Mouse (Mus musculus) urinary bladder, postnatal 0 days (tissue): ENCODE data around the gene Lrrc45. TPM values are rescaled to one million over a fixed set of nuclear protein-coding genes. Genes with fewer than 3 reads are reported as not detected.

Source experiments
- polyA plus RNA-seq: library from polyadenylated mRNA; unstranded; fragments of >200 nt; fragmentation: Nextera tagmentation; extraction: Ambion mirVana; gene quantifications from 2 replicates; pipeline ENCODE4 v1.2.1, GENCODE M21; 2015

Lrrc45 gene
- 21.2 and 22.0 TPM in 2 replicates for polyA plus RNA-seq

GRCm38 (mm10) chr11:120713580-120714518 lies at the start of gene Lrrc45, which contains the start of gene Cenpx:
TSS of gene Lrrc45 (plus strand) at chr11:120713925.
TSS of gene Cenpx (minus strand) at chr11:120713738.

DNA sequence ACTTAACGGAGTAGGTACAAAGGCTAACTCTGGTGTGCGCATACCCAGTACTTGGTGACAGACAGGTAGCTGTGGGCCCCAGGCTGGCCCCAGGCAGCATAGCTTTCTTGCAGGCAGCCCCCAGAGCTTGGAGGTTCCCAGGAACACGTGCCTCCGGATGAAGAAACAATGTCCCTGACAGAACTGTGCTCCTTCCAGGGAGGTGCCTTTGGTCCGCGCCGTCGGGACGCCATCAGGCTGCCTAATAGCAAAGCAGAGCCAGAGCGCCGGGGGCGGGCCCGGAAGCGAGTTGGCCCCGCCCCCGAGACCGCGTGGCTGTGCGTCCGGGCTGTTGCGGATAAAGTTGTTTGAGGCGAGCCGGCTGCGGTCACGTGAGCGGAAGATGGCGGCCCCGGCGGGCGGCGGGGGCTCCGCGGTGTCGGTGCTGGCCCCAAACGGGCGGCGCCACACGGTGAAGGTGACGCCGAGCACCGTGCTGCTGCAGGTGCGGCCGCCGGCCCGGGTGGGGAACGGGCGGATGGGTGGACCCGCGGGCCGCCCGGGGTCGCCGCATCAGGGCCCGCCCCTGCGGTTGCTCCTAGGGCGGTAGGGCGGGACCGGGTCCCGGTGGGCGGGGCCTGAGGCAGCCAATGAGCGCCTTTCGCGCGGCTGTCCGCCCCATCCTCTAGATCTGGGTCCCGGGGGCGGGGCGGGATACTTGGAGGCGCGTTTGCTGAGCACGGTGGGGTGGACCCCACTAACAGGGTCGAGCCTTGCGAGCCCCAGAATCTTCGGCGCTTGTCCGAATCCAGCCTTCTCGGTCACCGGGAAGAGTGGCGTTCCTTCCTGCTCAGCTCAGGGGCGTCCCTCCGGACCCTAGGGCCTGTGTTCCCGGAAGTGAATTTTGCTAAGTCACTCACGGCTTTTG lies 40.8 kb upstream of the Lrrc45 start, which contains the start of gene Aspscr1:
TSS of gene Aspscr1 (plus strand) at position 287 of the 907 bp plus-strand sequence.

GRCm38 (mm10) chr11:120721124-120722066 lies 7.7 kb downstream of the Lrrc45 start, which contains the start of gene Rac3:
TSS of gene Rac3 (plus strand) at chr11:120721470.

DNA sequence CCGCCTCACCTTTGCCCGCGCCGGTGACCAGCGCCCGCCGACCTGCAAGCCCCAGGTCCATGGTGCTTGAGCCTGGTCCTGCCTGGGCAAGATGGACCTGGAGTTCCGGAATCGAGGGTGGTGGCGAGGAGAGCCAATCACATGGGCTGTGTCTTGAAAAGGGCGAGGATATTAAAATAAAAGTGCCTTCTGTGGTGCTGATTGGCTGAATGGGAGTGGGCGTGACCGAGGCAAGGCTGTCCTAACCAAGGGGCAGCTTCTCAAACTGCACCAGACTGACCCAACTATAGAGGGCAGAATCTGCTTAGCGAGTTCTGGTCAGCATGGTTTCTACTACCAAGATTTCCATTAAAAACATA lies 13.4 kb downstream of the Lrrc45 start, which contains the start of gene Dcxr:
TSS of gene Dcxr (minus strand) at position 113 of the 359 bp plus-strand sequence.

GRCm38 (mm10) chr11:120731858-120732680 lies 18.3 kb downstream of the Lrrc45 start, which contains the start of gene Cbr2:
TSS of gene Cbr2 (minus strand) at chr11:120732114.

GRCm38 (mm10) chr11:120762672-120763041 lies 48.9 kb downstream of the Lrrc45 start, which contains the start of gene Hmga1b:
TSS of gene Hmga1b (plus strand) at chr11:120762794.

Other genes with a start within 250 kb of the Lrrc45 start
- gene Arl16, start 246.3 kb upstream of the Lrrc45 start, polyA plus RNA-seq, result 29.6 and 31.2 TPM in 2 replicates
- 91.2 and 100 TPM in 2 replicates for gene Mrpl12, start 229.3 kb upstream of the Lrrc45 start, polyA plus RNA-seq
- 34.6 and 38.5 TPM in 2 replicates for gene Slc25a10, start 222.1 kb upstream of the Lrrc45 start, polyA plus RNA-seq
- 0.93 and 0.97 TPM in 2 replicates for gene Gcgr, start 183.2 kb upstream of the Lrrc45 start, polyA plus RNA-seq
- 157 and 172 TPM in 2 replicates for gene Mcrip1, start 164.2 kb upstream of the Lrrc45 start, polyA plus RNA-seq
- not detected in 2 replicates for gene Ppp1r27, start 162.8 kb upstream of the Lrrc45 start, polyA plus RNA-seq
- gene P4hb, start 140.7 kb upstream of the Lrrc45 start, polyA plus RNA-seq, result 515 and 546 TPM in 2 replicates
- 458 and 475 TPM in 2 replicates for gene Arhgdia, start 132.3 kb upstream of the Lrrc45 start, polyA plus RNA-seq
- 162 and 194 TPM in 2 replicates for gene Alyref, start 115.6 kb upstream of the Lrrc45 start, polyA plus RNA-seq
- 165 and 166 TPM in 2 replicates for gene Anapc11, start 115.5 kb upstream of the Lrrc45 start, polyA plus RNA-seq
- 0.43 and 1.1 TPM in 2 replicates for gene Npb, start 105.4 kb upstream of the Lrrc45 start, polyA plus RNA-seq
- 72.3 and 111 TPM in 2 replicates for gene Pcyt2, start 96.0 kb upstream of the Lrrc45 start, polyA plus RNA-seq
- 24.9 and 25.5 TPM in 2 replicates for gene Sirt7, start 88.7 kb upstream of the Lrrc45 start, polyA plus RNA-seq
- 19.3 and 22.6 TPM in 2 replicates for gene Mafg, start 80.3 kb upstream of the Lrrc45 start, polyA plus RNA-seq
- gene Pycr1, start 70.2 kb upstream of the Lrrc45 start, polyA plus RNA-seq, result 22.5 and 33.3 TPM in 2 replicates
- 0.28 TPM in 1 of 2 replicates, not detected in the other for gene Myadml2, start 65.8 kb upstream of the Lrrc45 start, polyA plus RNA-seq
- gene Notum, start 52.8 kb upstream of the Lrrc45 start, polyA plus RNA-seq, result 2.6 and 4.4 TPM in 2 replicates
- gene Aspscr1, start 41.0 kb upstream of the Lrrc45 start, polyA plus RNA-seq, result 72.0 and 79.9 TPM in 2 replicates
- gene Cenpx, start 187 bp upstream of the Lrrc45 start, polyA plus RNA-seq, result 94.9 and 105 TPM in 2 replicates
- 10.7 and 14.6 TPM in 2 replicates for gene Rac3, start 7.5 kb downstream of the Lrrc45 start, polyA plus RNA-seq
- 31.5 and 35.7 TPM in 2 replicates for gene Dcxr, start 13.4 kb downstream of the Lrrc45 start, polyA plus RNA-seq
- gene Cbr2, start 18.2 kb downstream of the Lrrc45 start, polyA plus RNA-seq, result 81.7 and 93.4 TPM in 2 replicates
- 1.5 and 2.2 TPM in 2 replicates for gene Hmga1b, start 48.9 kb downstream of the Lrrc45 start, polyA plus RNA-seq
- 19.7 and 20.3 TPM in 2 replicates for gene Rfng, start 70.3 kb downstream of the Lrrc45 start, polyA plus RNA-seq
- gene Gps1, start 70.3 kb downstream of the Lrrc45 start, polyA plus RNA-seq, result 118 and 123 TPM in 2 replicates
- 38.1 and 41.2 TPM in 2 replicates for gene Dus1l, start 82.5 kb downstream of the Lrrc45 start, polyA plus RNA-seq
- 17.8 and 30.1 TPM in 2 replicates for gene Fasn, start 110.6 kb downstream of the Lrrc45 start, polyA plus RNA-seq
- gene Ccdc57, start 218.9 kb downstream of the Lrrc45 start, polyA plus RNA-seq, result 1.7 and 2.3 TPM in 2 replicates
- gene Slc16a3, start 234.6 kb downstream of the Lrrc45 start, polyA plus RNA-seq, result 109 and 117 TPM in 2 replicates